Mouse (Mus musculus): ENCODE measurements around the gene Rbms3. TPM values are rescaled to one million over a fixed set of nuclear protein-coding genes. Genes with fewer than 3 reads are reported as not detected.

Rbms3 gene
- polyA plus RNA-seq, 1 experiment from 2014 or later = 13.1 TPM

GRCm38 (mm10) chr9:117010801-117011200, 618.9 kb downstream of the Rbms3 start:
- no peaks in the 10 kb centered on the region for H3K27me3 ChIP-seq
- H3K9ac ChIP-seq = no peak overlapping the region
- H3K9me3 ChIP-seq (replicated peaks) = no peaks in the 10 kb centered on the region
- ATAC-seq = no peak
- H3K4me1 ChIP-seq = no peaks in the 10 kb centered on the region
- 90% methylated on average over 3 of the region's 3 CpGs for WGBS
- no peak overlapping the region for H3K27ac ChIP-seq
- no peak overlapping the region for H3K4me2 ChIP-seq
- no peaks in the 10 kb centered on the region for H3K36me3 ChIP-seq (ENCODE audit: poor library complexity, severe bottlenecking)
- no peak overlapping the region for H3K4me3 ChIP-seq

GRCm38 (mm10) chr9:117008194-117008593, 621.5 kb downstream of the Rbms3 start:
- no peak for ATAC-seq
- no peak overlapping the region for H3K27ac ChIP-seq
- H3K4me2 ChIP-seq = no peak overlapping the region
- H3K9ac ChIP-seq = no peak overlapping the region
- WGBS = 53% methylated on average over 1 of the region's 1 CpGs
- H3K9me3 ChIP-seq (replicated peaks) = no peaks in the 10 kb centered on the region
- H3K36me3 ChIP-seq (ENCODE audit: poor library complexity, severe bottlenecking) = no peaks in the 10 kb centered on the region
- H3K4me1 ChIP-seq = no peaks in the 10 kb centered on the region
- no peak overlapping the region for H3K4me3 ChIP-seq
- no peaks in the 10 kb centered on the region for H3K27me3 ChIP-seq

- WGBS = 91% methylated on average over 2 of the region's 2 CpGs
- H3K27ac ChIP-seq = no peak overlapping the region
- no peaks in the 10 kb centered on the region for H3K27me3 ChIP-seq
- H3K9me3 ChIP-seq (replicated peaks) = no peaks in the 10 kb centered on the region
- H3K4me1 ChIP-seq = no peaks in the 10 kb centered on the region
- no peak for ATAC-seq
- H3K9ac ChIP-seq = no peak overlapping the region
- no peaks in the 10 kb centered on the region for H3K36me3 ChIP-seq (ENCODE audit: poor library complexity, severe bottlenecking)
- no peak overlapping the region for H3K4me2 ChIP-seq
- H3K4me3 ChIP-seq = no peak overlapping the region
Measured at GRCm38 (mm10) chr9:117002083-117002482, 627.6 kb downstream of the Rbms3 start.

- Histone ChIP-seq H3K27ac (no peak overlapping the region), H3K4me1 (no peaks in the 10 kb centered on the region), H3K4me2 (no peak overlapping the region), H3K36me3 (ENCODE audit: poor library complexity, severe bottlenecking) (no peaks in the 10 kb centered on the region), H3K4me3 (no peak overlapping the region), H3K9ac (no peak overlapping the region), H3K27me3 (no peaks in the 10 kb centered on the region), H3K9me3 (replicated peaks) (no peaks in the 10 kb centered on the region)
- 71% methylated on average over 6 of the region's 6 CpGs for WGBS
- ATAC-seq = no peak
Measured at GRCm38 (mm10) chr9:116999186-116999585, 630.5 kb downstream of the Rbms3 start.

GRCm38 (mm10) chr9:116990321-116990720, 639.4 kb downstream of the Rbms3 start:
- H3K9me3 ChIP-seq (replicated peaks) = no peaks in the 10 kb centered on the region
- no peak for ATAC-seq
- no peak overlapping the region for H3K9ac ChIP-seq
- no peaks in the 10 kb centered on the region for H3K27me3 ChIP-seq
- H3K36me3 ChIP-seq (ENCODE audit: poor library complexity, severe bottlenecking) = no peaks in the 10 kb centered on the region
- no peak overlapping the region for H3K4me3 ChIP-seq
- no peak overlapping the region for H3K27ac ChIP-seq
- no peak overlapping the region for H3K4me2 ChIP-seq
- H3K4me1 ChIP-seq = no peaks in the 10 kb centered on the region
- 80% methylated on average over 6 of the region's 6 CpGs for WGBS

- H3K9ac ChIP-seq = no peak overlapping the region
- H3K4me2 ChIP-seq = no peak overlapping the region
- H3K9me3 ChIP-seq (replicated peaks) = no peaks in the 10 kb centered on the region
- H3K4me1 ChIP-seq = no peaks in the 10 kb centered on the region
- no peak overlapping the region for H3K27ac ChIP-seq
- no peaks in the 10 kb centered on the region for H3K27me3 ChIP-seq
- 88% methylated on average over 5 of the region's 5 CpGs for WGBS
- H3K4me3 ChIP-seq = no peak overlapping the region
- no peak for ATAC-seq
- H3K36me3 ChIP-seq (ENCODE audit: poor library complexity, severe bottlenecking) = no peaks in the 10 kb centered on the region
Measured at GRCm38 (mm10) chr9:116980801-116981200, 648.9 kb downstream of the Rbms3 start.

- H3K4me2 ChIP-seq = no peak overlapping the region
- WGBS = 93% methylated on average over 6 of the region's 6 CpGs
- no peaks in the 10 kb centered on the region for H3K4me1 ChIP-seq
- H3K4me3 ChIP-seq = no peak overlapping the region
- no peaks in the 10 kb centered on the region for H3K36me3 ChIP-seq (ENCODE audit: poor library complexity, severe bottlenecking)
- H3K9ac ChIP-seq = no peak overlapping the region
- no peaks in the 10 kb centered on the region for H3K9me3 ChIP-seq (replicated peaks)
- ATAC-seq = no peak
- no peaks in the 10 kb centered on the region for H3K27me3 ChIP-seq
- no peak overlapping the region for H3K27ac ChIP-seq
Measured at GRCm38 (mm10) chr9:116977428-116977827, 652.3 kb downstream of the Rbms3 start.

- no peaks in the 10 kb centered on the region for H3K9me3 ChIP-seq (replicated peaks)
- H3K27ac ChIP-seq = no peak overlapping the region
- 92% methylated on average over 20 of the region's 21 CpGs for WGBS
- H3K27me3 ChIP-seq = no peaks in the 10 kb centered on the region
- H3K4me1 ChIP-seq = no peaks in the 10 kb centered on the region
- no peaks in the 10 kb centered on the region for H3K36me3 ChIP-seq (ENCODE audit: poor library complexity, severe bottlenecking)
- no peak overlapping the region for H3K4me2 ChIP-seq
- H3K4me3 ChIP-seq = no peak overlapping the region
- ATAC-seq = no peak; the same call in 1 of the 2 replicates
- no peak overlapping the region for H3K9ac ChIP-seq
Measured at GRCm38 (mm10) chr9:116976575-116977408, 652.9 kb downstream of the Rbms3 start.

GRCm38 (mm10) chr9:116975269-116975668, 654.4 kb downstream of the Rbms3 start:
- 95% methylated on average over 4 of the region's 4 CpGs for WGBS
- Histone ChIP-seq H3K4me3 (no peak overlapping the region), H3K4me1 (no peaks in the 10 kb centered on the region), H3K9me3 (replicated peaks) (no peaks in the 10 kb centered on the region), H3K9ac (no peak overlapping the region), H3K27me3 (no peaks in the 10 kb centered on the region), H3K4me2 (no peak overlapping the region), H3K27ac (no peak overlapping the region), H3K36me3 (ENCODE audit: poor library complexity, severe bottlenecking) (no peaks in the 10 kb centered on the region)
- ATAC-seq = no peak

- H3K4me1 ChIP-seq = no peaks in the 10 kb centered on the region
- WGBS = 96% methylated on average over 3 of the region's 3 CpGs
- no peaks in the 10 kb centered on the region for H3K9me3 ChIP-seq (replicated peaks)
- no peak overlapping the region for H3K4me2 ChIP-seq
- H3K27me3 ChIP-seq = no peaks in the 10 kb centered on the region
- ATAC-seq = no peak
- H3K4me3 ChIP-seq = no peak overlapping the region
- H3K36me3 ChIP-seq (ENCODE audit: poor library complexity, severe bottlenecking) = no peaks in the 10 kb centered on the region
- H3K9ac ChIP-seq = no peak overlapping the region
- no peak overlapping the region for H3K27ac ChIP-seq
Measured at GRCm38 (mm10) chr9:116974134-116974533, 655.6 kb downstream of the Rbms3 start.

GRCm38 (mm10) chr9:116973594-116973993, 656.1 kb downstream of the Rbms3 start:
- no peak overlapping the region for H3K27ac ChIP-seq
- H3K4me1 ChIP-seq = no peaks in the 10 kb centered on the region
- H3K36me3 ChIP-seq (ENCODE audit: poor library complexity, severe bottlenecking) = no peaks in the 10 kb centered on the region
- no peak for ATAC-seq
- no peak overlapping the region for H3K4me2 ChIP-seq
- no peaks in the 10 kb centered on the region for H3K9me3 ChIP-seq (replicated peaks)
- WGBS = 33% methylated on average over 2 of the region's 2 CpGs
- H3K27me3 ChIP-seq = no peaks in the 10 kb centered on the region
- no peak overlapping the region for H3K4me3 ChIP-seq
- no peak overlapping the region for H3K9ac ChIP-seq

GRCm38 (mm10) chr9:116967317-116967716, 662.4 kb downstream of the Rbms3 start:
- Histone ChIP-seq H3K4me2 (no peak overlapping the region), H3K9me3 (replicated peaks) (no peaks in the 10 kb centered on the region), H3K4me1 (peaks cover 12% of the 10 kb centered on the region), H3K27ac (no peak overlapping the region), H3K27me3 (no peaks in the 10 kb centered on the region), H3K36me3 (ENCODE audit: poor library complexity, severe bottlenecking) (no peaks in the 10 kb centered on the region), H3K9ac (no peak overlapping the region), H3K4me3 (no peak overlapping the region)
- 95% methylated on average over 3 of the region's 3 CpGs for WGBS
- ATAC-seq = no peak

GRCm38 (mm10) chr9:116965691-116966090, 664.0 kb downstream of the Rbms3 start:
- H3K4me2 ChIP-seq = no peak overlapping the region
- 26% methylated on average over 6 of the region's 6 CpGs for WGBS
- no peaks in the 10 kb centered on the region for H3K27me3 ChIP-seq
- no peak for ATAC-seq
- H3K27ac ChIP-seq = no peak overlapping the region
- peaks cover 3% of the 10 kb centered on the region; the same call in 1 of the 2 replicates for H3K9me3 ChIP-seq (replicated peaks)
- no peak overlapping the region for H3K4me3 ChIP-seq
- H3K9ac ChIP-seq = no peak overlapping the region
- H3K4me1 ChIP-seq = peaks cover 12% of the 10 kb centered on the region
- no peaks in the 10 kb centered on the region for H3K36me3 ChIP-seq (ENCODE audit: poor library complexity, severe bottlenecking)

Measured in forebrain, embryonic 13.5 days (tissue).